Mouse (Mus musculus) heart, embryonic 11.5 days (tissue): ENCODE data around the gene Lama5. TPM values are rescaled to one million over a fixed set of nuclear protein-coding genes. Genes with fewer than 3 reads are reported as not detected.
"Not testable (repeated sequence)": the region's sequence is repeated elsewhere in the genome, so short reads cannot be mapped to it uniquely, and the experiment has no call there.

ENCODE experiments used
- ATAC-seq: fragments of 200-750 bp; cut with Nextera tagmentation; replicated peaks from 2 replicates; pipeline ENCODE4 v1.8.0; 2017; ENCODE audit warnings: moderate library complexity; ENCODE audit not compliant: insufficient number of reproducible peaks, low FRiP score, low TSS enrichment
- H3K27ac ChIP-seq: fragments of 300-500 bp; sonication (generic); 2 replicates; pipeline ENCODE4 v1.5.1; 2014; ENCODE audit warnings: mild to moderate bottlenecking, low read depth, low read length
- H3K27me3 ChIP-seq: fragments of 300-500 bp; sonication (generic); 2 replicates; pipeline ENCODE4 v1.6.1; 2014; ENCODE audit warnings: mild to moderate bottlenecking, low read length, mixed read lengths; ENCODE audit not compliant: control insufficient read depth, insufficient read depth
- H3K36me3 ChIP-seq: fragments of 300-500 bp; sonication (generic); 2 replicates; pipeline ENCODE4 v1.6.1; 2014; ENCODE audit warnings: mild to moderate bottlenecking, low read length, moderate library complexity, mixed read lengths; ENCODE audit not compliant: control insufficient read depth, insufficient read depth
- H3K4me1 ChIP-seq: fragments of 300-500 bp; sonication (generic); 2 replicates; pipeline ENCODE4 v1.6.1; 2014; ENCODE audit warnings: low read length; ENCODE audit not compliant: control insufficient read depth, insufficient read depth
- H3K4me2 ChIP-seq: fragments of 300-500 bp; sonication (generic); 2 replicates; pipeline ENCODE4 v1.6.1; 2014; ENCODE audit warnings: mild to moderate bottlenecking, moderate library complexity
- H3K4me3 ChIP-seq: fragments of 300-500 bp; sonication (generic); 2 replicates; pipeline ENCODE4 v1.5.1; 2014; ENCODE audit warnings: low read depth, low read length
- H3K9ac ChIP-seq: fragments of 300-500 bp; sonication (generic); 2 replicates; pipeline ENCODE4 v1.6.1; 2014; ENCODE audit warnings: mild to moderate bottlenecking, low read depth, low read length, moderate library complexity
- H3K9me3 ChIP-seq: fragments of 300-500 bp; sonication (generic); replicated peaks from 2 replicates; pipeline ENCODE4 v1.6.1; 2016; ENCODE audit warnings: low read length; ENCODE audit not compliant: control insufficient read depth
- WGBS: fragments of 180-500 bp; shearing (Covaris S2); extraction: QIAGEN DNeasy Blood & Tissue Kit; methylation state at CpG from one replicate; pipeline ENCODE4 v1.1.7; 2014; ENCODE audit not compliant: insufficient replicate concordance; 5-methylcytosine and 5-hydroxymethylcytosine counted together
- polyA plus RNA-seq: library from polyadenylated mRNA; unstranded; fragments of >200 nt; fragmentation: Nextera tagmentation; extraction: Ambion mirVana; gene quantifications from 2 replicates; pipeline ENCODE4 v1.2.1, GENCODE M21; 2014

Lama5 gene
- polyA plus RNA-seq, 1 experiment from 2014 or later: 24.0 TPM

DNA sequence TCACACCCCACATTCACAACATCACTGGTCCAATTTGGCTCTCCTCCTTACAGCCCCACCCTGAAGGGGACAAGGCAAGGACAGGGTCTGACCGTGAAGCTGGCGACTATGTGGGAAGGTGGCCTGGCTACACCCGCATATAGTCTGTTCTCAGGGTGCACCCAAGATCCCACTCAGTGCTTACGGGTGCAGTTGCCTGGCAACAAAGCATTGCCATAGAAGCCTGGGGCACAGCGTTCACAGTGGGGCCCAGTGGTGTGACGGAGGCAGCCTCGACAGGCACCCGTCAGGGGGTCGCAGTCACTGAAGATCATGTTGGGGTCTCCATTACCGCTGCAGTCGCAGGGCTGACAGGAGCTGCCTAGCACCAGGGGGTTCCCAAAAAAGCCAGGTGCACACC is 38.3 kb downstream of the Lama5 start:
- H3K4me3 ChIP-seq: no peak overlapping the region
- no peak overlapping the region for H3K4me2 ChIP-seq
- no peaks in the 10 kb centered on the region for H3K27me3 ChIP-seq
- no peak overlapping the region for H3K9ac ChIP-seq
- H3K27ac ChIP-seq: no peak overlapping the region
- WGBS: 83% methylated on average over 11 of the region's 11 CpGs
- ATAC-seq: no peak
- no peaks in the 10 kb centered on the region; the same call in 1 of the 2 replicates for H3K36me3 ChIP-seq
- H3K9me3 ChIP-seq: no peaks in the 10 kb centered on the region
- H3K4me1 ChIP-seq: no peaks in the 10 kb centered on the region

DNA sequence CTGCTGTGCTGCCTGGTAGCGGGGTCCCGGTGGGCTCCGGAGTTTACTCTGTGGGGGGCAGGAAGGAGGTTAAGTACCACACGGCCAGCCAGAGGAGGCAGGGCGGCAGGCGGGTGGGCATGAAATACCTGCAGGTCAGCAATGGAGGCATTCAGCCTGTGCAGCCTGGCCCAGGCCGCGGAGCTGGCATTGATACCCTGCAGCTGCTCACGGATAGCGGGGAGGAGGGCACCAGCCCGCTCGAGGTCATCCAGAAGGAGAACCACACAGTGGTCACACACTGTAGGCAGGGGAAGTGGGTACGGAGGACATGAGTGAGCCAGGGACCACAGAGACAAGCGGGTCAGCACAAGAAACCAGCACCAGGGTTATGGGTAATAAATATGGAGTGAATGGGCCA is 40.0 kb downstream of the Lama5 start:
- Histone ChIP-seq H3K27me3 (no peaks in the 10 kb centered on the region), H3K4me2 (no peak overlapping the region), H3K27ac (no peak overlapping the region), H3K4me3 (no peak overlapping the region), H3K4me1 (no peaks in the 10 kb centered on the region), H3K36me3 (no peaks in the 10 kb centered on the region; the same call in 1 of the 2 replicates), H3K9ac (no peak overlapping the region), H3K9me3 (no peaks in the 10 kb centered on the region)
- no peak for ATAC-seq
- WGBS: 89% methylated on average over 14 of the region's 14 CpGs

DNA sequence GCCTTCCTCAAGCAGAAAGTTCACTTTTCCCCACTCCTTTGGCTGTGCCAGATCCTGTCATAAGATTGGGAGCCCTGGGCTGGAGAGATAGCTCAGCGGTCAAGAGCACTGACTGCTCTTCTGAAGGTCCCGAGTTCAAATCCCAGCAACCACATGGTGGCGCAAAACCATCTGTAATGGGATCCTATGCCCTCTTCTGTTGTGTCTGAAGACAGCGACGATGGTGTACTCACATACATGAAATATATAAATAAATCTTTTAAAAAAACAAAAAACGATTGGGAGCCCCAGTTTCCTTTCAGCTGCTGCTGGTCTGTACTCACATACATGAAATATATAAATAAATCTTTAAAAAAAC is 40.9 kb downstream of the Lama5 start:
- Histone ChIP-seq H3K9ac (no peak overlapping the region), H3K27me3 (no peaks in the 10 kb centered on the region), H3K9me3 (no peaks in the 10 kb centered on the region), H3K36me3 (peaks cover 3% of the 10 kb centered on the region; the same call in 1 of the 2 replicates), H3K4me3 (no peak overlapping the region), H3K4me1 (no peaks in the 10 kb centered on the region), H3K27ac (no peak overlapping the region), H3K4me2 (no peak overlapping the region)
- WGBS: 84% methylated on average over 6 of the region's 6 CpGs
- ATAC-seq: no peak

DNA sequence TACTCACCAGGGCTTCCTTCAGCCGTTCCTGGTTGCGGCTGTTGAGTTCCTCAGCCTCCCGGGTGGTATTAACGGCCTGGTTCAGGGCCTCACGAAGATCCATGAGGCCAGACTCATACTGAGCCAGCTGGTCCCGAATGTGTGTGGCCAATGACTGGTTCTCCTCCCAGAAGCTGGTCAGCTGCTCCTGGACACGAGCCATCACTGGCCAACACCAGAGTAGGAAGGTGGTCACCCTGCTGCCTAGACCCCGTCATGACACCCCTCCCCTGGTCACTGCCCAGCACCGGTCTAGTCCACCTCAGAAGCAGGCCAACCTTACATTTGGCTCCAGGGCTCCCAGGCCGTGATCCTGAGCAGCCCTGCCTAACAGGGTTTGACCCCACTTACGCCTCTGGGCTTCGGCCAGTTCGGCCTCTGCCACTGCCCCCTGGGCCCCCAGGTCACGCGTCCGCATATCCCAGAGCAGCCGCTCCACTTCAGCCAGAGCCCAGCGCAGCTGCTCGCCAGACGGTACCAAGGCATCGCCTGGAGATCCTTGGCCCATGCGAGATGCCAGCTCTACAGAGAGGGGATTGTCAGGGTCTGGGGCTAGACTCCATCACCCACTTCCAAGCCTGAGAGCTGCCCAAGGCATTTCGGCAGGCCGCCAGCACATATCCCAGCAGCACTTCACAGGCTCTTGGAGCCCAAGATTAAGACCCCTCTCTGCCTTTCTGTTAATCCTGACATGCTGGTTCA is 41.5 kb downstream of the Lama5 start:
- ATAC-seq: no peak
- no peak overlapping the region for H3K4me3 ChIP-seq
- H3K36me3 ChIP-seq: peaks cover 7% of the 10 kb centered on the region; the same call in 1 of the 2 replicates
- H3K9ac ChIP-seq: no peak overlapping the region
- H3K4me2 ChIP-seq: no peak overlapping the region
- no peaks in the 10 kb centered on the region for H3K27me3 ChIP-seq
- no peak overlapping the region for H3K27ac ChIP-seq
- WGBS: 87% methylated on average over 24 of the region's 24 CpGs
- no peaks in the 10 kb centered on the region for H3K9me3 ChIP-seq
- no peaks in the 10 kb centered on the region for H3K4me1 ChIP-seq

DNA sequence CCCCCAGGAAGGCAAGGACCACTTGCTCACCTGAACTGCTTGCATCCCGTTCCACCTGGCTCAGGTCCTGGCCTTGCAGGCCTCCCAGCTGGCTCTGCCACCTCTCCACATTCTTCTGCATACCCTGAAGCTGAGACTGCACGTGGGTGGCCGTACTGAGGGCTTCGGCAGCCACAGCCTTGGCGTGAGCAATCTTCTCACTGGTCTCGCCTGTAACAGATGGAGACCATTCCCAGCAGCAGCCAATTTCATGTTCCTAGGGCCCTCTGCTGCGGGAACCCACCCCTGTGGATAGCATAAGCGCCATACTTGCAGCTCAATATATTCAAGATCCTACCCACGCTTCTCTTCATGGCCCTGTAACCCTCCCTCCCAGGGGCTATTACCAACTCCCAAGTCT is 44.1 kb downstream of the Lama5 start:
- H3K4me3 ChIP-seq: no peak overlapping the region
- no peak overlapping the region for H3K27ac ChIP-seq
- no peak overlapping the region for H3K4me2 ChIP-seq
- no peak for ATAC-seq
- no peaks in the 10 kb centered on the region for H3K9me3 ChIP-seq
- 86% methylated on average over 9 of the region's 9 CpGs for WGBS
- no peak overlapping the region for H3K9ac ChIP-seq
- no peaks in the 10 kb centered on the region for H3K4me1 ChIP-seq
- no peaks in the 10 kb centered on the region for H3K27me3 ChIP-seq
- peaks cover 17% of the 10 kb centered on the region for H3K36me3 ChIP-seq

DNA sequence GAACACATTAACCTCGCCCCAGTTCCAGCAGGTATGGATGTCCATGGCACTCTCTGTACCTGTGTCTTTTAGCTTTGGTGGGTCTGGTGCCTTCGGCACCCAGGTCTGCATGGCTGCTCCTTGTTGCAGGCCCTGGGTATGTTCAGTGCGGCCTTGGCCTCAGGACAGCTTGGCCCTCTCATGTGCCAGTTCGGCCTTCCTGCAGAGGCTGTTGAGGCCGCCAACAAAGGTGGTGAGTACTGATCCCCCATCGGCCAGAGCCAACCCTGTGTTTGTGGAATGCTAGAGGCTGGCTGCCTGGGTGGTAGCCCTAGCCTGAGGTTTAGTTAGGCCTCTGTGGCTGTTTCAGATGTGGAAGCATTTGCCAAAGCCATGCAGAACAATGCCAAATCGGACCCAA is 49.9 kb downstream of the Lama5 start:
- Histone ChIP-seq H3K27me3 (no peaks in the 10 kb centered on the region), H3K27ac (no peak overlapping the region), H3K4me1 (peaks cover 13% of the 10 kb centered on the region; the same call in 1 of the 2 replicates), H3K9ac (no peak overlapping the region), H3K9me3 (no peaks in the 10 kb centered on the region), H3K4me3 (no peak overlapping the region), H3K4me2 (no peak overlapping the region), H3K36me3 (peaks cover 32% of the 10 kb centered on the region)
- no peak for ATAC-seq
- 92% methylated on average over 7 of the region's 7 CpGs for WGBS

DNA sequence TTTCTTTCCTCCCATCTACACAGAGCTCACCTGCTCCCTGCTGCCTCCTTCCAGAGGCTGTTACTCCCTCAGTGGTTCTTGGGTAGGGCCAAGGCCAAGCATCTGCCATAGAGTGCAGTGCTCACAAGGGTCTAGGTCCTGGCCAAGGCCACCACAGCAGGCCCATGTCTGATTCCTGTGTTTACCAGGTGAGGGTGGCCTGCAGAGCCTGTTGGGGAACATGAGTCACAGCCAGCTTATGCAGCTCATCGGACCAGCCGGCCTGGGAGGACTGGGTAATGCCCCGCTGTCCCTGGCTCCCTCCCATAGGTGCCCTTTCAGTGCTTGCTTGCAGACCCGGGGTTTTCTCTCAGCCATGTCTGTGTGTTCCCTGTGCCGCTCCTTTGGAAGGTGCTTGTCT is 51.5 kb downstream of the Lama5 start:
- 88% methylated on average over 5 of the region's 5 CpGs for whole genome bisulfite sequencing
- Histone ChIP-seq H3K36me3 (peaks cover 25% of the 10 kb centered on the region), H3K9me3 (no peaks in the 10 kb centered on the region), H3K4me2 (no peak overlapping the region), H3K9ac (no peak overlapping the region), H3K4me1 (peaks cover 16% of the 10 kb centered on the region; the same call in 1 of the 2 replicates), H3K27ac (no peak overlapping the region), H3K4me3 (no peak overlapping the region), H3K27me3 (no peaks in the 10 kb centered on the region)
- ATAC-seq: no peak

DNA sequence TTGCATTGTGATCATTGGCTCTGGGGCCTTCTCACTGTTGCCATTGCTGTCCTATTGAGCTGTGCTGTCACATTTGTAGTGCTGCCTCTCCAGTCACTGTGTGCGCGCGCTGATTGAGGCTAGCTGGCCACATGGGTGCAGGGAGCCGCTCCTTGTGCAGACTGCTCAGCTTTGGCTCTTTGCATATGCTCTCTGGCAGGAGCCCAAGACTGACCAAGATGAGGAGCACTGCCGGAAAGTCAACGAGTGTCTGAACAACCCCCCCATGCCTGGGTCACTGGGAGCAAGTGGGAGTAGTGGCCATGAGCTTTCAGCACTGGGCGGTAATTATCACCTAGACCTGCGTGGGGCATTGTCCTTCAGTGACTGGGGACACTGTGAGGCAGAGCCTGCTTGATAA is 51.9 kb downstream of the Lama5 start:
- H3K36me3 ChIP-seq: peaks cover 25% of the 10 kb centered on the region

DNA sequence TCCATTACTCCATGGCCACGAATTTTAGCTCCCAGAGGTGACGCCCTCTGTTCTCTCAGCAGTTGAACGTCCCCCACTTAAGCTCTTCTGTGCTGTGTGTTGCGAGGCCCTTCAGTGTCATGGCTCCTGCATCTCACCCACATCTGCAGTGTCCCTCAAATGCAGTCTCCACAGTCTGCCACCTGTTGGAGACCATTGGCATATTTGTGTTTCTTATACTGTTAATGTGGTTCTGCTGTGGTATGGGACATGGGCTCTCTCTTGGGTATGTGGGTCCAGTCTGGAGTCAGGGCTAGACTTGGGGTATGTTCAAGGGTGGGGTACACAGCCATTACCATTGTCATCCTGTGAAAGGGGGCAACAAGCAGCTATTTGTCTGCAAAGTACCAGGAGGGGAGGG is 52.5 kb downstream of the Lama5 start:
- Histone ChIP-seq H3K4me3 (peak overlapping the region; percentile 96; the same call in 1 of the 2 replicates), H3K4me1 (peaks cover 16% of the 10 kb centered on the region; the same call in 1 of the 2 replicates), H3K4me2 (peak overlapping the region; percentile 94), H3K27ac (no peak overlapping the region), H3K9ac (peak overlapping the region; percentile 97; the same call in 1 of the 2 replicates), H3K36me3 (peaks cover 25% of the 10 kb centered on the region), H3K27me3 (no peaks in the 10 kb centered on the region), H3K9me3 (no peaks in the 10 kb centered on the region)
- ATAC-seq: no peak
- 66% methylated on average over 4 of the region's 4 CpGs for WGBS

More for the DNA sequence above, 51.9 kb downstream of the Lama5 start:
- not testable (repeated sequence) for H3K9me3 ChIP-seq, H3K9ac ChIP-seq, H3K4me2 ChIP-seq, H3K27me3 ChIP-seq, ATAC-seq, H3K4me3 ChIP-seq, H3K27ac ChIP-seq
- H3K4me1 ChIP-seq: peaks cover 16% of the 10 kb centered on the region; the same call in 1 of the 2 replicates
- WGBS: 89% methylated on average over 8 of the region's 8 CpGs
